Mouse (Mus musculus) heart, adult 2 months (tissue): ENCODE measurements around the gene Zbtb9. TPM values are rescaled to one million over a fixed set of nuclear protein-coding genes. Genes with fewer than 3 reads are reported as not detected.
"Not testable (repeated sequence)": the region's sequence is repeated elsewhere in the genome, so short reads cannot be mapped to it uniquely, and the experiment has no call there.

Experiments used
- DNase-seq, 2 experiments: peaks; one replicate each; pipeline ENCODE4 v3.0.0; 2021
- H3K27ac ChIP-seq: fragments of 200-600 bp; 2 replicates; pipeline ENCODE4 v1.8.1; 2022
- H3K27me3 ChIP-seq: fragments of 200-500 bp; 2 replicates; pipeline ENCODE4 v1.6.1; 2012; ENCODE audit warnings: mild to moderate bottlenecking, low read length, inconsistent platforms, mixed read lengths; ENCODE audit not compliant: control insufficient read depth, insufficient read depth
- H3K36me3 ChIP-seq: fragments of 200-500 bp; 2 replicates; pipeline ENCODE4 v1.6.1; 2012; ENCODE audit warnings: low read length, inconsistent platforms; ENCODE audit not compliant: control insufficient read depth, insufficient read depth
- H3K4me1 ChIP-seq: fragments of 200-500 bp; 2 replicates; pipeline ENCODE4 v1.6.1; 2011; ENCODE audit warnings: low read length; ENCODE audit not compliant: control insufficient read depth, insufficient read depth
- H3K4me3 ChIP-seq: fragments of 200-600 bp; 2 replicates; pipeline ENCODE4 v1.8.1; 2022
- H3K79me2 ChIP-seq: fragments of 200-500 bp; replicated peaks from 2 replicates; pipeline ENCODE4 v1.6.1; 2012; ENCODE audit warnings: mild to moderate bottlenecking, inconsistent platforms, low read length, moderate library complexity, mixed read lengths; ENCODE audit not compliant: control insufficient read depth, insufficient read depth
- H3K9ac ChIP-seq: fragments of 200-500 bp; 2 replicates; pipeline ENCODE4 v1.6.1; 2012; ENCODE audit warnings: low read depth, mild to moderate bottlenecking, control low read depth, inconsistent platforms, low read length, mixed read lengths
- CTCF ChIP-seq: fragments of 200-600 bp; IDR thresholded peaks from 2 replicates; pipeline ENCODE4 v1.8.1; 2022; ENCODE audit warnings: antibody characterized with exemption, mild to moderate bottlenecking, moderate library complexity
- EP300 ChIP-seq: fragments of 200-500 bp; IDR thresholded peaks from 2 replicates; pipeline ENCODE4 v1.6.1; 2011; ENCODE audit warnings: low read depth, low read length, control low read depth; ENCODE audit not compliant: insufficient read depth
- POLR2A ChIP-seq: fragments of 200-500 bp; IDR thresholded peaks from 2 replicates; pipeline ENCODE4 v1.6.1; 2011; ENCODE audit warnings: mild to moderate bottlenecking, low read depth, low read length, control low read depth; ENCODE audit not compliant: insufficient read depth
- WGBS: fragments of 180-500 bp; shearing (Covaris S2); methylation state at CpG from one replicate; pipeline ENCODE4 v1.1.7; 2018; 5-methylcytosine and 5-hydroxymethylcytosine counted together
- intact Hi-C: fragments of 180-260 bp; cut with DNase I; formaldehyde crosslinking; loops from one replicate; pipeline ENCODE4 v1.15.1; 2025
- long read RNA-seq: library from polyadenylated mRNA; stranded (forward); transcript quantifications from one replicate; pipeline ENCODE4 v2.0.0, GENCODE M21; 2021
- polyA plus RNA-seq: library from polyadenylated mRNA; depleted of rRNA; stranded (reverse); fragments of >200 nt; gene quantifications from 2 replicates; pipeline ENCODE4 v1.2.3, GENCODE M21; 2012; rRNA removed
- total RNA-seq, 2 experiments: library from RNA; stranded (reverse); gene quantifications; 2 replicates each; pipeline ENCODE4 v1.2.3; 2021

Gene Zbtb9
- total RNA-seq (1 to 10 TPM; 1.5 to 3.5 TPM), polyA plus RNA-seq (2.4 and 2.8 TPM in 2 replicates)
- long read RNA-seq, partial matches to known transcripts, result 0 of 6 reads
- long read RNA-seq, other reads (novel, unspliced or antisense), result 5 of 6 reads

DNA sequence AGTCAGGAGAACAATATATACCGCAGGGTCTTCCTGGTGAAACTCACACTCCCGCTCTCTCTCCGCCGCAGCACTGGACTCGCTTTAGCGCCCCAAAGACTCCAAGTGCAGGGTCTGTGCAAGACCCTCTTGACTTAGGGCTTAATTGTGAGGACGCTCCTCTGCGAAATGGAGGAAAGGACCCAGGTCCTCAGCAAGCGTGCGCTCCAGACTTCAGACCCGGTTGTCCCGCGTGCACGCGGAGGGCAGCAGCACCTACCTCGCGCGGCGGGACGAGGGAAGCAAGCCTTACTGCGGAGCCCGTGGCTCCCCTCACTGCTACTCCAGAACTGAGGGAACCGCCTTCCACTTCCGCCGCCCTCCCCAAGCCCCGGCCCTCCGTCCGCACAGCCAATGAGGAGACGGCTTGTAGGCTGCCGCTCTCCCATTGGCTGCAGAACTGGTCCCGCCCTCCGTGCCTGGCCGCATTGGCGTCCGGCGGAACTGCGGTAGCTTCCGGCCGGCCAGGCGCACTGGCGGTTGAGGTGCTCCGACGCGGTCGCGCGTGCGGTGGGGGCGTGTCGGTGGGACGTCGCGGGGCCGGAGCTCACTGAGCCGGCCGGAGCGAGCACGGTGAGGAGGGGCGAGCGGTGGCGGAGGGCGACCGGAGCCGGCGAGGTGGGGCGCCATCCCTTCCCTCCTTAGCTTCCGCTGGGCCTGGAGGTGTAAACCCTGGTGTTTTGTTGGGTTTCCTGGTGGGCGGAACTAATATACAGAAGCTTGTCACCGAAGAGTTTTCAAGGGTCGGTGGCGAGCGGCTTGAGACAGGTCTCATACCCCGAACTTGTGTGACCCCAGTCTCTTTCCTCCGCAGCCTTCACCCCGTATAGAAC, at the start of gene Zbtb9:
TSS of gene Zbtb9 (plus strand) at position 465 of the 872 bp plus-strand sequence.
- H3K9ac ChIP-seq, result peak within 1 kb of the TSS; percentile 91
- under 1% methylated on average over 75 of the region's 75 CpGs for WGBS
- H3K4me3 ChIP-seq, result peak within 1 kb of the TSS; percentile 81
- H3K4me1 ChIP-seq, result peaks cover 3% of the 10 kb centered on the region; the same call in 1 of the 2 replicates
- intact Hi-C loops, result loop anchor here (2.0 to 5.0 kb wide), 3 partner anchors 26 to 56 kb away; partner anchors contain the start of genes Cuta and Kifc5b
- peak within 1 kb of the TSS; percentile 91 for H3K27ac ChIP-seq
- H3K36me3 ChIP-seq, result no peaks in the 10 kb centered on the region
- peak; percentile 97 to 98 for DNase-seq
- no peaks in the 10 kb centered on the region for H3K27me3 ChIP-seq
- H3K79me2 ChIP-seq, result 0 out of 2 replicates have a peak, but pooled peaks cover 3% of the 10 kb centered on the region
- TF ChIP-seq POLR2A (peak; percentile 99), CTCF (no peak), EP300 (peak; percentile 50; the same call in 1 of the 2 replicates)

DNA sequence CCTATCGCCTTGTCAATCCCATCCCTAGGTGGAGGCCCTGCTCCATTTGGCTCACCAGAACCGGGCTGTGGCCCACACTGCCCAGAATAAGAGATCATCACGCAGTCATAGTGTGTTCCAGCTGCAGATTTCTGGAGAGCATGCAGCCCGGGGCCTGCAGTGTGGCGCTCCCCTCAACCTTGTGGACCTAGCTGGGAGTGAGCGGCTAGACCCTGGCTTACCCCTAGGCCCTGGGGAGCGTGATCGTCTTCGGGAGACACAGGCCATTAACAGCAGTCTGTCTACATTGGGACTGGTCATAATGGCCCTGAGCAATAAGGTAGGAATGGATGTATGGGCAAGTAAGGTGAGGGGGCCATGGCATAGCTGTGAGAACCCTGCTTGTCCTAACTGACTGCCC, 47.6 kb upstream of the Zbtb9 start:
- H3K9ac ChIP-seq, H3K27ac ChIP-seq, H3K4me1 ChIP-seq, H3K4me3 ChIP-seq, DNase-seq, H3K36me3 ChIP-seq, H3K79me2 ChIP-seq, H3K27me3 ChIP-seq, intact Hi-C loops: not testable (repeated sequence)
- WGBS, result 93% methylated on average over 9 of the region's 9 CpGs

DNA sequence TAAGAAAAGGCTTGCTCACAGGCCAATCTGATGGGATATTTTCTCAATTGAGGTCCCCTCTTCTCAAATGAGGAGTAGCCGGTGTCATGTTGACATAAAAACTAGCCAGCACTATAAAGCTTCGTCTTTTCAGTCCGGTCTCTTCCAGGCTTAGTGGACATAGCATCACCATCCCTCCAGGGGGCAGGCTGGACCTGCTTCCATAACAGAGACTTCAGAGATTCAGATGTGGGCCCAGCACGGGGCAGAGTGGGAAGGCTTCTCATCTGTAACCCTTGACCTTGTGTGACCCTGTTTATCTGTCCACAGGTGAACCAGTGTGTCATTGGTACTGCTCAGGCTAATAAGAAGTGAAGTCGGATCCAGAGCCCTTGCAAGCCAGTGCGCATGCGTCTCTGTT, 41.2 kb upstream of the Zbtb9 start:
- intact Hi-C loops, result loop anchor here (5.0 kb wide), 2 partner anchors 96 to 214 kb away; partner anchors contain the start of genes Bak1 and Crebrf
- not testable (repeated sequence) for H3K27ac ChIP-seq, H3K79me2 ChIP-seq, H3K4me3 ChIP-seq, H3K36me3 ChIP-seq, H3K9ac ChIP-seq, H3K27me3 ChIP-seq, H3K4me1 ChIP-seq
- TF ChIP-seq CTCF (peak; percentile 61), EP300 (0 out of 2 replicates have a peak, but pooled peaks have one; percentile 17)
- DNase-seq, result peak; percentile 51 to 54
- WGBS, result 64% methylated on average over 7 of the region's 7 CpGs

DNA sequence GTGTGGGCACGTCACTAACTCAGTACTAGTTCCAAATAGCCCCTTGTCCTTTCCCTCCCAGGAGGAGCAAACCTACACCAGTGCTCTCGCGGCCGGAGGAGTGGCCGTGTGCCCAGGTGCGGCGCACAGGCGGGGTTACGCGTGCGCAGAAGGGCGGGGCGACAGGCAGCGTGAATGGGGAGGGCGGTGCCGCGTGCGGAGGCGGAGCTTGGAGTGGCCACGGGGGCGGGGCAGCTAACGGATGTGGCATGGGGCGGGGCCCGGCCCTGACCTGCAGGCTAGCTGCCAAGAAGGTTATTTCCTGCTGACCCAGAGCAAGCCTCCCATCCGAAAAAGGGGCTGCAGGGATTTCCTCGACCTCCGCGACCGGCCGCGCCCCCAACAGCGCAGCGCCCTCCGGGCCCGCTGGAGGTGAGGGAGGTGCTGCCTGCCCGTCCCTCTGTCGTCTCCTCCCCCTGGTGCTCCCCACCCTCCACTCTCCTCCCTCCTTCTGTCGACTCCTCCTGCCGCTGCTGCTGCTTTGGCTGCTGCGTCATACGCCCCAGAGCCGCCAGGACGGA, 40.0 kb upstream of the Zbtb9 start, which contains the start of gene Phf1:
TSS of gene Phf1 (plus strand) at position 214 of the 560 bp plus-strand sequence.
- H3K36me3 ChIP-seq, result no peaks in the 10 kb centered on the region; the same call in 1 of the 2 replicates
- TF ChIP-seq CTCF (no peak), POLR2A (peak; percentile 94), EP300 (peak; percentile 43; the same call in 1 of the 2 replicates)
- H3K27me3 ChIP-seq, result no peaks in the 10 kb centered on the region
- under 1% methylated on average over 38 of the region's 43 CpGs for WGBS
- intact Hi-C loops, result loop anchor here (5.0 kb wide), 2 partner anchors 94 to 216 kb away; partner anchors contain the start of genes Bak1 and Crebrf
- H3K4me1 ChIP-seq, result no peaks in the 10 kb centered on the region; the same call in 1 of the 2 replicates
- no peaks in the 10 kb centered on the region for H3K79me2 ChIP-seq
- peak within 1 kb of the TSS; percentile 86 for H3K9ac ChIP-seq
- DNase-seq, result peak; percentile 97 to 99
- H3K4me3 ChIP-seq, result peak within 1 kb of the TSS; percentile 99
- H3K27ac ChIP-seq, result peak within 1 kb of the TSS; percentile 95

DNA sequence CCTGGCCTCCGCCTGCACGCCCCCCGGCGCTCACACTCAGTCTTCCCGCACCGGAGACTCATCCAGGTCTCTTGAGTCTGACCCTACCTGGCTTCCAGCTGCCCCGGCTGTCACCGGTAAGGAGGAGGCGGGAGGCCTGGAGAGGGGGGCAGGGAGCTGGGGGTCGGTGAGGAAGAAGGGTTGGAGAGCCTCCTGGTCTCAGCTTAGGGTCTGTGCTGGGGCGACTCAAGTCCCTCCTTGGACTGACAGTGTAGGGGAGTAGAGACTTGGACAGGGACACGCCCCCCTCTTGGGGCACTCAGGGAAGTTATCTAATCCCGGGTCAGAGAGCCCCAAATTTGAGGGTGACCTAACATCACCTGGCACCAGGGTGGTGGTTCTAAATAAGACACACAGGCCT, 39.5 kb upstream of the Zbtb9 start:
- H3K9ac ChIP-seq, result peak overlapping the region; percentile 86
- H3K4me1 ChIP-seq, result no peaks in the 10 kb centered on the region; the same call in 1 of the 2 replicates
- H3K4me3 ChIP-seq, result peak overlapping the region; percentile 99
- peak overlapping the region; percentile 95 for H3K27ac ChIP-seq
- WGBS, result 3% methylated on average over 13 of the region's 13 CpGs
- H3K36me3 ChIP-seq, result no peaks in the 10 kb centered on the region; the same call in 1 of the 2 replicates
- no peak for TF ChIP-seq EP300
- TF ChIP-seq CTCF, result no peak
- no peak for TF ChIP-seq POLR2A
- no peaks in the 10 kb centered on the region for H3K79me2 ChIP-seq
- H3K27me3 ChIP-seq, result no peaks in the 10 kb centered on the region
- no peak for DNase-seq
- intact Hi-C loops, result loop anchor here (5.0 kb wide), 2 partner anchors 94 to 216 kb away; partner anchors contain the start of genes Bak1 and Crebrf
